Mouse (Mus musculus) embryo, embryonic 10.5 days (tissue): Measurements from ENCODE around the gene Slc23a2.
A peak's percentile ranks its signal among the peaks of the same experiment; 100 is the strongest.

Experiments
- DNase-seq: peaks from one replicate; pipeline ENCODE4 v3.0.0-alpha.2; 2015; ENCODE audit warnings: low spot score

The Slc23a2 gene

GRCm38 (mm10) chr2:132047364-132047763, 97.5 kb downstream of the Slc23a2 start:
- no peak for DNase-seq

- no peak for DNase-seq
These were observed 98.2 kb downstream of the Slc23a2 start for GRCm38 (mm10) chr2:132046659-132047058.

GRCm38 (mm10) chr2:132044320-132045274, 100.3 kb downstream of the Slc23a2 start:
- no peak for DNase-seq

- DNase-seq, result peak; percentile 63
These were observed 101.7 kb downstream of the Slc23a2 start for GRCm38 (mm10) chr2:132043101-132043621.

GRCm38 (mm10) chr2:132039894-132040293, 105.0 kb downstream of the Slc23a2 start:
- DNase-seq, result no peak

GRCm38 (mm10) chr2:132036326-132036725, 108.6 kb downstream of the Slc23a2 start:
- no peak for DNase-seq

GRCm38 (mm10) chr2:132035470-132035835, 109.5 kb downstream of the Slc23a2 start:
- no peak for DNase-seq

GRCm38 (mm10) chr2:132034590-132035469, 110.1 kb downstream of the Slc23a2 start:
- DNase-seq, result no peak

GRCm38 (mm10) chr2:132031364-132032095, 113.4 kb downstream of the Slc23a2 start:
- DNase-seq, result no peak

GRCm38 (mm10) chr2:132030418-132031363, 114.2 kb downstream of the Slc23a2 start:
- DNase-seq, result peak; percentile 61

GRCm38 (mm10) chr2:132029646-132030417, 115.1 kb downstream of the Slc23a2 start, which contains the start of gene Rassf2:
Gene Rassf2 (minus strand): TSS chr2:132030258.
- peak; percentile 96 for DNase-seq

GRCm38 (mm10) chr2:132028894-132029605, 115.9 kb downstream of the Slc23a2 start:
- DNase-seq, result peak; percentile 66

GRCm38 (mm10) chr2:132028107-132028506, 116.8 kb downstream of the Slc23a2 start:
- no peak for DNase-seq

- DNase-seq, result no peak
These were observed 117.5 kb downstream of the Slc23a2 start for GRCm38 (mm10) chr2:132027366-132027765.

- DNase-seq, result no peak
These were observed 120.9 kb downstream of the Slc23a2 start for GRCm38 (mm10) chr2:132024028-132024427.

GRCm38 (mm10) chr2:132022621-132023020, 122.3 kb downstream of the Slc23a2 start:
- no peak for DNase-seq

GRCm38 (mm10) chr2:132021616-132022015, 123.3 kb downstream of the Slc23a2 start:
- no peak for DNase-seq

- DNase-seq, result no peak
These were observed 123.8 kb downstream of the Slc23a2 start for GRCm38 (mm10) chr2:132020991-132021541.

- DNase-seq, result no peak
These were observed 124.5 kb downstream of the Slc23a2 start for GRCm38 (mm10) chr2:132020420-132020819.
